Mouse (Mus musculus) midbrain, embryonic 14.5 days (tissue): ENCODE data around the gene Fxr2. TPM values are rescaled to one million over a fixed set of nuclear protein-coding genes. Genes with fewer than 3 reads are reported as not detected.

Experiments
- ATAC-seq: fragments of 200-750 bp; cut with Nextera tagmentation; 2 replicates; pipeline ENCODE4 v1.8.0; 2017; ENCODE audit warnings: moderate number of reproducible peaks, moderate library complexity; ENCODE audit not compliant: low FRiP score, low TSS enrichment
- DNase-seq: peaks from one replicate; pipeline ENCODE4 v3.0.0-alpha.2; 2015
- H3K27ac ChIP-seq: fragments of 300-500 bp; sonication (generic); replicated peaks from 2 replicates; pipeline ENCODE4 v1.5.1; 2014; ENCODE audit warnings: mild to moderate bottlenecking, low read depth, low read length, moderate library complexity
- H3K27me3 ChIP-seq: fragments of 300-500 bp; sonication (generic); 2 replicates; pipeline ENCODE4 v1.6.1; 2014; ENCODE audit warnings: low read length, control low read depth, mixed read lengths; ENCODE audit not compliant: control insufficient read depth, insufficient read depth
- H3K36me3 ChIP-seq: fragments of 300-500 bp; sonication (generic); 2 replicates; pipeline ENCODE4 v1.6.1; 2014; ENCODE audit warnings: low read length, control low read depth; ENCODE audit not compliant: control insufficient read depth, insufficient read depth
- H3K4me1 ChIP-seq: fragments of 300-500 bp; sonication (generic); 2 replicates; pipeline ENCODE4 v1.6.1; 2014; ENCODE audit warnings: mild to moderate bottlenecking, antibody characterized with exemption, low read length, control low read depth; ENCODE audit not compliant: control insufficient read depth, insufficient read depth
- H3K4me2 ChIP-seq: fragments of 300-500 bp; sonication (generic); 2 replicates; pipeline ENCODE4 v1.6.1; 2014; ENCODE audit warnings: mild to moderate bottlenecking, low read length, moderate library complexity
- H3K4me3 ChIP-seq: fragments of 300-500 bp; sonication (generic); replicated peaks from 2 replicates; pipeline ENCODE4 v1.5.1; 2014; ENCODE audit warnings: low read depth, low read length
- H3K9ac ChIP-seq: fragments of 300-500 bp; sonication (generic); replicated peaks from 2 replicates; pipeline ENCODE4 v1.6.1; 2014; ENCODE audit warnings: mild to moderate bottlenecking, low read length, moderate library complexity
- H3K9me3 ChIP-seq: fragments of 300-500 bp; sonication (generic); 2 replicates; pipeline ENCODE4 v1.6.1; 2016; ENCODE audit warnings: low read length, control low read depth, mixed read lengths; ENCODE audit not compliant: control insufficient read depth
- WGBS: fragments of 180-500 bp; shearing (Covaris S2); extraction: QIAGEN DNeasy Blood & Tissue Kit; methylation state at CpG from one replicate; pipeline ENCODE4 v1.1.7; 2014; 5-methylcytosine and 5-hydroxymethylcytosine counted together
- polyA plus RNA-seq: library from polyadenylated mRNA; unstranded; fragments of >200 nt; fragmentation: Nextera tagmentation; extraction: Ambion mirVana; gene quantifications from 2 replicates; pipeline ENCODE4 v1.2.1, GENCODE M21; 2014

The Fxr2 gene
- polyA plus RNA-seq, 1 experiment from 2014 or later: 35.9 TPM

- ATAC-seq: peak; percentile 95
- peaks cover 18% of the 10 kb centered on the region for H3K4me1 ChIP-seq
Measured at GRCm38 (mm10) chr11:69681314-69682208, 48.8 kb downstream of the Fxr2 start, which contains the start of gene Senp3. TSS of gene Senp3 (minus strand) at chr11:69682084.

GRCm38 (mm10) chr11:69682209-69682839 lies 49.5 kb downstream of the Fxr2 start:
- Histone ChIP-seq H3K36me3 (peaks cover 22% of the 10 kb centered on the region), H3K27me3 (no peaks in the 10 kb centered on the region), H3K9ac (peak overlapping the region; percentile 76; the same call in 1 of the 2 replicates), H3K27ac (peak overlapping the region; percentile 86), H3K4me1 (peaks cover 18% of the 10 kb centered on the region), H3K9me3 (no peaks in the 10 kb centered on the region), H3K4me3 (peak overlapping the region; percentile 82), H3K4me2 (peak overlapping the region; percentile 93)
- WGBS: 26% methylated on average over 24 of the region's 24 CpGs
- ATAC-seq (peak; percentile 16; the same call in 1 of the 2 replicates), DNase-seq (no peak)

More at GRCm38 (mm10) chr11:69681314-69682208, 48.8 kb downstream of the Fxr2 start, which contains the start of gene Senp3:
- peak; percentile 99 for DNase-seq
- under 1% methylated on average over 77 of the region's 80 CpGs for WGBS
- Histone ChIP-seq H3K9ac (peak within 1 kb of the TSS; percentile 76), H3K27ac (peak within 1 kb of the TSS; percentile 86), H3K27me3 (no peaks in the 10 kb centered on the region), H3K36me3 (peaks cover 30% of the 10 kb centered on the region), H3K4me2 (peak within 1 kb of the TSS; percentile 93), H3K4me3 (peak within 1 kb of the TSS; percentile 82), H3K9me3 (no peaks in the 10 kb centered on the region)

DNA sequence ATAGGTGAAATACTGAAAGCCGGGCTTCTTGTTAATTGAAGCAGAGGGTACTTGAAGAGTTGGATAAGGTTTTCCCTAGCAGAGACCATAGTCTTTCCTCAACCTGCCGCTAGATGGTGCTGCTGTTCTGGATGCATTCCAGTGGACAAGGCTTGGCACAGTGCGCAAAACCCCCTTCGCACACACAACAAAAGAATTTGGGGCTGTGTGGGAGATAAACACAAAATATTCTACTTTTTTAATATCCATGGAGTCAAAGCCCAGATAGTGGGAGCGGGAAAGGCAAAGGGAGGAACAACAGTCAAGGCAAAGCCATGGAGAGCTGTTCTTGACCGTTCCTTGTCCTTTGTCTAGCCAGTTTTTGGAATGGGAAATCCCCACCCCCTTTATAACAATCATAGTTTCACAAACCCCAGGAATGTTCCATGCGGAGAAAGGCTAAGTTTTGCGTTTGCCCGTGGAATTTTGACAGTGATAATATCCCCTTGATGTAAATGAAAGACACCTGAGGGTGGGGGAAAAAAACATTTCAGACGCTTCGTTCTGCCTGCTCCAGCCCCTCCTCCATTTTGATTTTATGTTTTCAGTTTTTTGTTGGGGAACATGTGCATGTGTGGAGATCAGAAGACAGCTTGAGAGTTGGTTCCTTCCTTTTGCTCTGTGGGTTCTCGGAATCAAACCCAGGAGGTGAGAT lies 50.2 kb downstream of the Fxr2 start:
- Histone ChIP-seq H3K27ac (peak overlapping the region; percentile 86), H3K36me3 (peaks cover 16% of the 10 kb centered on the region), H3K9me3 (no peaks in the 10 kb centered on the region), H3K4me2 (peak overlapping the region; percentile 93), H3K27me3 (no peaks in the 10 kb centered on the region), H3K4me3 (peak overlapping the region; percentile 19), H3K9ac (peak overlapping the region; percentile 47), H3K4me1 (peaks cover 18% of the 10 kb centered on the region)
- ATAC-seq (0 out of 2 replicates have a peak, but pooled peaks have one; percentile 61), DNase-seq (peak; percentile 97)
- 18% methylated on average over 12 of the region's 12 CpGs for WGBS

- H3K27me3 ChIP-seq: no peaks in the 10 kb centered on the region
- H3K4me1 ChIP-seq: peaks cover 18% of the 10 kb centered on the region
- peak overlapping the region; percentile 86; the same call in 1 of the 2 replicates for H3K27ac ChIP-seq
- no peaks in the 10 kb centered on the region for H3K9me3 ChIP-seq
- H3K4me2 ChIP-seq: peak overlapping the region; percentile 93
- DNase-seq: no peak
- no peak for ATAC-seq
- WGBS: 82% methylated on average over 7 of the region's 7 CpGs
- H3K36me3 ChIP-seq: peaks cover 10% of the 10 kb centered on the region
- H3K4me3 ChIP-seq: peak overlapping the region; percentile 19; the same call in 1 of the 2 replicates
- H3K9ac ChIP-seq: no peak overlapping the region; the same call in 1 of the 2 replicates
Measured at GRCm38 (mm10) chr11:69683576-69683975, 50.8 kb downstream of the Fxr2 start.

GRCm38 (mm10) chr11:69684128-69684745 lies 51.4 kb downstream of the Fxr2 start:
- Histone ChIP-seq H3K4me2 (no peak overlapping the region), H3K9ac (no peak overlapping the region), H3K27ac (no peak overlapping the region), H3K4me3 (no peak overlapping the region), H3K27me3 (no peaks in the 10 kb centered on the region), H3K36me3 (peaks cover 8% of the 10 kb centered on the region; the same call in 1 of the 2 replicates), H3K9me3 (no peaks in the 10 kb centered on the region), H3K4me1 (peaks cover 18% of the 10 kb centered on the region)
- 83% methylated on average over 12 of the region's 12 CpGs for WGBS
- ATAC-seq: no peak
- DNase-seq: no peak

DNA sequence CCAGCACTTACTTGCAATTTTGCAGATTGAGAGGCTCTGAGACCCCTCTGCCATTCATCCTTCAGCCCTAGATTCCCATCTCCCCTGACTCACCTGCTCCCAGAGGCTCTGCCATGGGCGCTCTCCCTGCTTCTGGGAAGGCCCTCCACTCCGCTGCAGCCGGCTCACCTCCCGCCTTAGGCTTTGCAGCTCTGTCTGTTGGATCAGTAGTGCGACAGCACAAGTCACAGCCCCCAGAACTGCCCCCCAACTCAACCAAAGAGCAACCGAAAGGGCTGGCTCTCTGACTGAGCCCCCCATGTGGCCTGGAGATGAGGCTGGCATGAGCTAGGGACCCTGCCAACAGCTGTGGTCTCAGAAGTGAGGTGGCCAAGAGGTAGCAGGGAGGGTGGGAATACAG lies 52.1 kb downstream of the Fxr2 start:
- no peaks in the 10 kb centered on the region for H3K9me3 ChIP-seq
- ATAC-seq (no peak), DNase-seq (no peak)
- WGBS: 84% methylated on average over 6 of the region's 6 CpGs
- no peak overlapping the region for H3K4me2 ChIP-seq
- H3K4me3 ChIP-seq: no peak overlapping the region
- H3K9ac ChIP-seq: no peak overlapping the region
- H3K4me1 ChIP-seq: peaks cover 18% of the 10 kb centered on the region
- H3K27ac ChIP-seq: no peak overlapping the region
- peaks cover 4% of the 10 kb centered on the region; the same call in 1 of the 2 replicates for H3K36me3 ChIP-seq
- no peaks in the 10 kb centered on the region for H3K27me3 ChIP-seq

GRCm38 (mm10) chr11:69685526-69686148 lies 52.8 kb downstream of the Fxr2 start, which contains the start of gene Tnfsf13:
TSS of gene Tnfsf13 (minus strand) at chr11:69685784.
- Histone ChIP-seq H3K9me3 (no peaks in the 10 kb centered on the region), H3K4me1 (peaks cover 13% of the 10 kb centered on the region), H3K4me2 (no peak within 1 kb of the TSS), H3K4me3 (no peak within 1 kb of the TSS), H3K27me3 (no peaks in the 10 kb centered on the region), H3K9ac (0 out of 2 replicates have a peak within 1 kb of the TSS, but pooled peaks have one; percentile 21), H3K36me3 (no peaks in the 10 kb centered on the region), H3K27ac (no peak within 1 kb of the TSS)
- 57% methylated on average over 10 of the region's 10 CpGs for WGBS
- DNase-seq: no peak
- no peak for ATAC-seq
